Mouse (Mus musculus) midbrain, embryonic 15.5 days (tissue): ENCODE measurements around the gene Ankrd13b. TPM values are rescaled to one million over a fixed set of nuclear protein-coding genes. Genes with fewer than 3 reads are reported as not detected.
"Not testable (repeated sequence)": the region's sequence is repeated elsewhere in the genome, so short reads cannot be mapped to it uniquely, and the experiment has no call there.

Source experiments
- ATAC-seq: fragments of 200-750 bp; cut with Nextera tagmentation; replicated peaks from 2 replicates; pipeline ENCODE4 v1.8.0; 2017; ENCODE audit warnings: moderate TSS enrichment
- H3K27ac ChIP-seq: fragments of 300-500 bp; sonication (generic); 2 replicates; pipeline ENCODE4 v1.5.1; 2015; ENCODE audit warnings: mild to moderate bottlenecking, inconsistent platforms
- H3K27me3 ChIP-seq: fragments of 300-500 bp; sonication (generic); replicated peaks from 2 replicates; pipeline ENCODE4 v1.6.1; 2015; ENCODE audit warnings: inconsistent platforms
- H3K36me3 ChIP-seq: fragments of 300-500 bp; sonication (generic); replicated peaks from 2 replicates; pipeline ENCODE4 v1.6.1; 2015; ENCODE audit warnings: inconsistent platforms
- H3K4me1 ChIP-seq: fragments of 300-500 bp; sonication (generic); 2 replicates; pipeline ENCODE4 v1.6.1; 2015; ENCODE audit warnings: inconsistent platforms
- H3K4me2 ChIP-seq: fragments of 300-500 bp; sonication (generic); 2 replicates; pipeline ENCODE4 v1.6.1; 2015; ENCODE audit warnings: inconsistent platforms, mild to moderate bottlenecking, moderate library complexity
- H3K4me3 ChIP-seq: fragments of 300-500 bp; sonication (generic); 2 replicates; pipeline ENCODE4 v1.5.1; 2015; ENCODE audit warnings: mild to moderate bottlenecking, inconsistent platforms
- H3K9ac ChIP-seq: fragments of 300-500 bp; sonication (generic); 2 replicates; pipeline ENCODE4 v1.6.1; 2015; ENCODE audit warnings: mild to moderate bottlenecking, inconsistent platforms
- H3K9me3 ChIP-seq: fragments of 300-500 bp; sonication (generic); 2 replicates; pipeline ENCODE4 v1.6.1; 2016; ENCODE audit warnings: inconsistent platforms
- WGBS: fragments of 180-500 bp; shearing (Covaris S2); methylation state at CpG from one replicate; pipeline ENCODE4 v1.1.7; 2015; ENCODE audit warnings: mixed read lengths; 5-methylcytosine and 5-hydroxymethylcytosine counted together
- polyA plus RNA-seq: library from polyadenylated mRNA; unstranded; fragments of >200 nt; fragmentation: Nextera tagmentation; extraction: Ambion mirVana; gene quantifications from 2 replicates; pipeline ENCODE4 v1.2.1, GENCODE M21; 2015

The Ankrd13b gene
- polyA plus RNA-seq = 46.1 and 46.2 TPM in 2 replicates

GRCm38 (mm10) chr11:77489591-77490235 is at the start of gene Ankrd13b:
TSS of gene Ankrd13b (minus strand) at chr11:77489678.
- peak within 1 kb of the TSS; percentile 99 for H3K9ac ChIP-seq
- peaks cover 79% of the 10 kb centered on the region for H3K4me1 ChIP-seq
- no peaks in the 10 kb centered on the region for H3K36me3 ChIP-seq
- peak within 1 kb of the TSS; percentile 94 for H3K4me2 ChIP-seq
- H3K27ac ChIP-seq = peak within 1 kb of the TSS; percentile 95
- WGBS = under 1% methylated on average over 61 of the region's 87 CpGs
- peak; percentile 58 for ATAC-seq
- peak within 1 kb of the TSS; percentile 97 for H3K4me3 ChIP-seq
- H3K9me3 ChIP-seq = no peaks in the 10 kb centered on the region
- no peaks in the 10 kb centered on the region for H3K27me3 ChIP-seq

- peaks cover 6% of the 10 kb centered on the region; the same call in 1 of the 2 replicates for H3K36me3 ChIP-seq
- no peaks in the 10 kb centered on the region for H3K27me3 ChIP-seq
- no peaks in the 10 kb centered on the region for H3K9me3 ChIP-seq
- H3K4me2 ChIP-seq = no peak overlapping the region
- no peak overlapping the region for H3K4me3 ChIP-seq
- no peaks in the 10 kb centered on the region for H3K4me1 ChIP-seq
- ATAC-seq = no peak
- no peak overlapping the region for H3K9ac ChIP-seq
- no peak overlapping the region for H3K27ac ChIP-seq
- WGBS = 91% methylated on average over 4 of the region's 4 CpGs
Measured at GRCm38 (mm10) chr11:77532202-77532846, 42.8 kb upstream of the Ankrd13b start.

- Histone ChIP-seq H3K4me3 (no peak overlapping the region), H3K9me3 (no peaks in the 10 kb centered on the region), H3K27ac (no peak overlapping the region), H3K4me1 (no peaks in the 10 kb centered on the region), H3K27me3 (no peaks in the 10 kb centered on the region), H3K36me3 (no peaks in the 10 kb centered on the region; the same call in 1 of the 2 replicates), H3K9ac (no peak overlapping the region), H3K4me2 (no peak overlapping the region)
- ATAC-seq = no peak
- WGBS = 94% methylated on average over 2 of the region's 2 CpGs
Measured at GRCm38 (mm10) chr11:77530862-77531261, 41.4 kb upstream of the Ankrd13b start.

GRCm38 (mm10) chr11:77529644-77530043 is 40.2 kb upstream of the Ankrd13b start:
- no peak overlapping the region for H3K4me2 ChIP-seq
- no peak for ATAC-seq
- no peak overlapping the region for H3K4me3 ChIP-seq
- no peaks in the 10 kb centered on the region for H3K4me1 ChIP-seq
- H3K27me3 ChIP-seq = no peaks in the 10 kb centered on the region
- whole genome bisulfite sequencing = 88% methylated on average over 3 of the region's 3 CpGs
- no peak overlapping the region for H3K27ac ChIP-seq
- no peaks in the 10 kb centered on the region for H3K36me3 ChIP-seq
- no peaks in the 10 kb centered on the region for H3K9me3 ChIP-seq
- no peak overlapping the region for H3K9ac ChIP-seq

GRCm38 (mm10) chr11:77528420-77528819 is 38.9 kb upstream of the Ankrd13b start:
- 87% methylated on average over 3 of the region's 3 CpGs for WGBS
- H3K27me3 ChIP-seq, ATAC-seq: not testable (repeated sequence)

GRCm38 (mm10) chr11:77525804-77526486 is 36.5 kb upstream of the Ankrd13b start:
- H3K4me1 ChIP-seq = no peaks in the 10 kb centered on the region
- no peak overlapping the region for H3K27ac ChIP-seq
- no peaks in the 10 kb centered on the region for H3K9me3 ChIP-seq
- no peaks in the 10 kb centered on the region for H3K36me3 ChIP-seq
- no peak for ATAC-seq
- H3K4me3 ChIP-seq = no peak overlapping the region
- H3K27me3 ChIP-seq = no peaks in the 10 kb centered on the region
- H3K9ac ChIP-seq = no peak overlapping the region
- H3K4me2 ChIP-seq = no peak overlapping the region
- WGBS = 72% methylated on average over 3 of the region's 3 CpGs

More at GRCm38 (mm10) chr11:77528420-77528819, 38.9 kb upstream of the Ankrd13b start:
- H3K9me3 ChIP-seq, H3K9ac ChIP-seq, H3K4me2 ChIP-seq, H3K4me3 ChIP-seq, H3K36me3 ChIP-seq, H3K4me1 ChIP-seq, H3K27ac ChIP-seq: not testable (repeated sequence)

- Histone ChIP-seq H3K27me3 (peaks cover 9% of the 10 kb centered on the region), H3K9me3 (no peaks in the 10 kb centered on the region), H3K36me3 (no peaks in the 10 kb centered on the region), H3K27ac (no peak overlapping the region), H3K4me3 (no peak overlapping the region), H3K4me1 (peaks cover 12% of the 10 kb centered on the region), H3K9ac (no peak overlapping the region), H3K4me2 (no peak overlapping the region)
- WGBS = 46% methylated on average over 5 of the region's 5 CpGs
- ATAC-seq = no peak
Measured at GRCm38 (mm10) chr11:77520601-77521529, 31.4 kb upstream of the Ankrd13b start.

GRCm38 (mm10) chr11:77519043-77519442 is 29.6 kb upstream of the Ankrd13b start, which contains the start of gene Gm10392:
TSS of gene Gm10392 (minus strand) at chr11:77519198.
- peaks cover 18% of the 10 kb centered on the region for H3K27me3 ChIP-seq
- no peaks in the 10 kb centered on the region for H3K9me3 ChIP-seq
- peaks cover 30% of the 10 kb centered on the region for H3K4me1 ChIP-seq
- H3K36me3 ChIP-seq = no peaks in the 10 kb centered on the region
- H3K27ac ChIP-seq = no peak within 1 kb of the TSS
- no peak within 1 kb of the TSS for H3K4me2 ChIP-seq
- H3K9ac ChIP-seq = no peak within 1 kb of the TSS
- H3K4me3 ChIP-seq = no peak within 1 kb of the TSS
- WGBS = 80% methylated on average over 5 of the region's 5 CpGs
- ATAC-seq = no peak

GRCm38 (mm10) chr11:77518051-77518798 is 28.7 kb upstream of the Ankrd13b start:
- Histone ChIP-seq H3K27ac (no peak overlapping the region), H3K9ac (no peak overlapping the region), H3K9me3 (no peaks in the 10 kb centered on the region), H3K4me2 (no peak overlapping the region), H3K4me3 (no peak overlapping the region), H3K36me3 (no peaks in the 10 kb centered on the region), H3K4me1 (peaks cover 37% of the 10 kb centered on the region), H3K27me3 (peaks cover 18% of the 10 kb centered on the region)
- no peak for ATAC-seq
- 81% methylated on average over 27 of the region's 27 CpGs for WGBS

- Histone ChIP-seq H3K27ac (no peak overlapping the region), H3K4me2 (no peak overlapping the region), H3K9me3 (no peaks in the 10 kb centered on the region), H3K36me3 (no peaks in the 10 kb centered on the region), H3K27me3 (peaks cover 18% of the 10 kb centered on the region), H3K9ac (no peak overlapping the region), H3K4me3 (no peak overlapping the region), H3K4me1 (peaks cover 42% of the 10 kb centered on the region)
- 55% methylated on average over 5 of the region's 5 CpGs for WGBS
- no peak for ATAC-seq
Measured at GRCm38 (mm10) chr11:77516553-77517425, 27.3 kb upstream of the Ankrd13b start.
